Mouse (Mus musculus) G1E (cell line): Measurements from ENCODE around the gene Nfic. TPM values are rescaled to one million over a fixed set of nuclear protein-coding genes. Genes with fewer than 3 reads are reported as not detected.

Experiments used
- ATAC-seq: 2 replicates; pipeline ENCODE4 v1.8.0; 2016; ENCODE audit warnings: mild to moderate bottlenecking; ENCODE audit not compliant: insufficient number of reproducible peaks, poor library complexity, low FRiP score, severe bottlenecking; ENCODE audit errors: extremely low read depth
- DNase-seq: peaks from one replicate; pipeline ENCODE4 v3.0.0; 2012; ENCODE audit warnings: low spot score
- H3K27me3 ChIP-seq: 2 replicates; pipeline ENCODE4 v1.6.1; 2012; ENCODE audit warnings: mild to moderate bottlenecking, low read length, inconsistent platforms; ENCODE audit not compliant: insufficient read depth
- H3K36me3 ChIP-seq: replicated peaks from 2 replicates; pipeline ENCODE3; 2012; ENCODE audit warnings: mild to moderate bottlenecking, inconsistent platforms
- H3K4me1 ChIP-seq: 2 replicates; pipeline ENCODE4 v1.6.1; 2012; ENCODE audit warnings: low read depth, low read length, inconsistent platforms, mixed read lengths; ENCODE audit not compliant: insufficient read depth
- H3K4me3 ChIP-seq: 2 replicates; pipeline ENCODE4 v1.5.1; 2012; ENCODE audit warnings: low read depth, mild to moderate bottlenecking, inconsistent platforms, low read length, moderate library complexity, mixed read lengths
- H3K9me3 ChIP-seq: replicated peaks from 2 replicates; pipeline ENCODE4 v1.6.1; 2012; ENCODE audit warnings: inconsistent platforms
- CTCF ChIP-seq: IDR thresholded peaks from 2 replicates; pipeline ENCODE4 v1.5.1; 2012; ENCODE audit warnings: low read depth, low read length, inconsistent platforms, mixed read lengths
- GATA1 ChIP-seq: IDR thresholded peaks from 2 replicates; pipeline ENCODE4 v1.6.1; 2012; ENCODE audit warnings: borderline replicate concordance, low read length, inconsistent platforms, mixed read lengths
- GATA2 ChIP-seq: IDR thresholded peaks from 2 replicates; pipeline ENCODE4 v1.6.1; 2012; ENCODE audit warnings: low read depth, low read length, inconsistent platforms, borderline replicate concordance
- POLR2AphosphoS5 ChIP-seq: IDR thresholded peaks from 2 replicates; pipeline ENCODE4 v1.6.1; 2012; ENCODE audit warnings: low read depth, low read length, inconsistent platforms; ENCODE audit not compliant: insufficient replicate concordance
- TAL1 ChIP-seq: conservative IDR thresholded peaks from 2 replicates; pipeline ENCODE4 v1.6.1; 2012; ENCODE audit warnings: low read depth, low read length, inconsistent platforms, mixed read lengths
- polyA plus RNA-seq: library from polyadenylated mRNA; stranded (reverse); fragments of >175 nt; gene quantifications from 2 replicates; pipeline ENCODE4 v1.2.3, GENCODE M21; 2012
- total RNA-seq, 2 experiments: library from RNA; stranded (forward) in 1 of 2; stranded (reverse) in 1 of 2; fragments of 200-1000 nt in 1 of 2; fragments of >200 nt in 1 of 2; fragmentation: Nextera tagmentation in 1 of 2; gene quantifications; 2 replicates each; pipeline ENCODE4 v1.2.3; 2014 to 2017

The Nfic gene
- total and polyA plus RNA-seq, 3 experiments = 0.66 to 16.1 (median 9.5) TPM

DNA sequence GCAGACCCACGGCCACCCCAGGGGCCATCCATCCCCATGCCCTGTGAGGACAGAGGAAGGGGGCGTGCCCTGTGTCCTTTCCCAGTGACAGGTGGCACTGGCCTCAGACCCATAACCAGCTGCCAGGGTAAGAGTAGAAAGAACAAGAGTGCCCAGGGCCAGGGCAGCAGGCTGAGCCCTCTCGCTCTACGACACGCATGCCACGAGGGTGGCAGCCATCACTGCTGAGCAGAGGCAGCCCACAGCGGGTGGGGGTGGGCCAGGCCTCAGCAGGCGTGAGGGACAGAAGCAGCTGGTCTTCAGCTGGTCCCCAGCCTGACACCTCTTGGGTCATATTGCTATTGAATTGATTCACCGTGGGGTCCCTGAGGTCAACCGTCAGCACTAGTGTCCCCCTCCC is 31.1 kb upstream of the Nfic start:
- Histone ChIP-seq H3K9me3 (no peaks in the 10 kb centered on the region), H3K36me3 (peaks cover 66% of the 10 kb centered on the region), H3K4me1 (peaks cover 57% of the 10 kb centered on the region), H3K4me3 (no peak overlapping the region), H3K27me3 (peaks cover 9% of the 10 kb centered on the region)
- ATAC-seq = no peak
- DNase-seq = no peak
- no peak for TF ChIP-seq TAL1
- no peak for TF ChIP-seq CTCF
- TF ChIP-seq GATA2 = no peak
- TF ChIP-seq POLR2AphosphoS5 = no peak
- TF ChIP-seq GATA1 = no peak

DNA sequence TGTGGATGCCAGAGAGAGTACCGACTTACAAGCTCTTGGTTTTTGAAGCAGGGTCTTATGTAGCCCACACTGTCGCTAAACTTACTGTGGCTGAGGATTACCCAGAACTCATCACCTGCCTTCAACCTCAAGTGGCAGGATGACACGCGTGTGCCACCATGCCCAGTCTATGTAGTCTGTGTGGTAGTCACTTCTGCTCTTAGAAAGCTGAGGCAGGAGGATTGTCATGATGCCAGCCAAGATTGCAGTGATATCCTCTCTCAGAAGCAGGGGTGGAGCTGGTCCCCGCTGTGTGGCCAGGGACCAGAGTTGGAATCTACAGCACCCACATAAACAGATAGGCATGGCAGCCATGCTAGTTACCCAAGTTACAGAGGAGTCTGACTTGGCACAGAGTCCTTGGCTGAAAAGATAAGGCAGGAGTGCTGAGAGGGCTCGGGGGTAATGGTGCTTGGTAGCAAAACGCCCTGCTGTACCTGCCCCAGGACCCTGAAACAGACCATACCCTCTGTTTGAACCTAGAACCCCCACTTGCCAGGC is 30.1 kb upstream of the Nfic start:
- peaks cover 57% of the 10 kb centered on the region for H3K36me3 ChIP-seq

DNA sequence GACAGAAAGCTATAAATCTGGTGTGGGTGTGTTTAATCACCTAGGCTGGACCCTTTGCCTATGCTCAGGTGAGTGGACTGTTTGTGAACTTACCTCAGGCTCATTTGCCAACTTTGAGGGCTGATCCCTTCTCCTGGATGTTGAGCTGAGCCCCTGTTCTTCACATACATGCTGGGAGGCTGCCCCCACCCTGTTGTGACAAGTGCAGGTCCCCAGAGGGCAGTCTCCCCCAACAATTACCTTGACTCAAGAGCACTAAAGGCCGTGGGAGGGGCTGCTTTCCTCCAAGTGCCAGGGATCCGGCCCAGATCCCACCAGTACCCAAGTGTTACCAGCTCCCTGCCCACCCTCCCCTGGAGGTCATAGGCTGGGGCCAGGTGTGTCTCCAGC is 29.6 kb upstream of the Nfic start:
- Histone ChIP-seq H3K9me3 (no peaks in the 10 kb centered on the region), H3K27me3 (peaks cover 23% of the 10 kb centered on the region), H3K4me1 (peaks cover 49% of the 10 kb centered on the region), H3K4me3 (no peak overlapping the region), H3K36me3 (peaks cover 52% of the 10 kb centered on the region)
- TF ChIP-seq POLR2AphosphoS5 = no peak
- TF ChIP-seq TAL1 = no peak
- no peak; the same call in 1 of the 2 replicates for TF ChIP-seq CTCF
- no peak for TF ChIP-seq GATA1
- TF ChIP-seq GATA2 = no peak
- DNase-seq (peak; percentile 41), ATAC-seq (no peak)

More for the DNA sequence above, 30.1 kb upstream of the Nfic start:
- DNase-seq (no peak), ATAC-seq (no peak)
- TF ChIP-seq TAL1 = no peak
- no peak for TF ChIP-seq GATA2
- no peak overlapping the region for H3K4me3 ChIP-seq
- H3K4me1 ChIP-seq = peaks cover 50% of the 10 kb centered on the region
- H3K9me3 ChIP-seq = no peaks in the 10 kb centered on the region
- peaks cover 18% of the 10 kb centered on the region for H3K27me3 ChIP-seq

DNA sequence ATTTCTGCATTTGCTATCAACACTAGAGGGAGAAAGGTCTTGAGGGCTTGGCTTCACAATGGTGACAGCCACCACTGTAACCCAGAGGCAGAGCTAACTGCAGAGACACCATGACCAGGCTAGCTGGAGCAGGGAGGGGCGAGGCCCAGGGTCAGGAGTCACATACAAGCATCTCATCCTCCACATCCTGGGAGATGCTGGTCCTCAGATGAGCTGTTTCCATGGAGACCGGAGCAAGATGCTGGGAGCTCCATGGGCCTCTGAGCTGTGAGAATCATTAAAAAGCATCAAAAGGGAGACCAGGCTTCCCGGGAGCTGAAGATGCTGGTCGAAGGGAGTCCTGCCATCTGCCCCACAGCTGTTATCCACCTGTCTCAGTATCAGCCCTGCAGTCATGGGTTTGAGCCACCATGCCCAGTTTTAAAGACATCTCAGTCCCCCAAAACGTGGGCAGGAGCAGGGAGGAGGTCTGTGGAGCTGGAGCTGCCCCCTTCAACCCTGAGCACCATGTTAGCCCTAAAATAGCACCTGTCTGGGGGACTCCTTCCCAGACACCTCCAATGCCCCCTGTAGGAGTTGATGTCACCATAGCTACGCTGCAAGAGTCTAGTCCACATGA is 29.1 kb upstream of the Nfic start:
- ATAC-seq (no peak), DNase-seq (no peak)
- Histone ChIP-seq H3K9me3 (no peaks in the 10 kb centered on the region), H3K4me1 (peaks cover 44% of the 10 kb centered on the region), H3K36me3 (peaks cover 47% of the 10 kb centered on the region), H3K27me3 (peaks cover 27% of the 10 kb centered on the region), H3K4me3 (no peak overlapping the region)
- TF ChIP-seq TAL1 (no peak), POLR2AphosphoS5 (no peak), GATA1 (no peak), CTCF (no peak), GATA2 (no peak)

DNA sequence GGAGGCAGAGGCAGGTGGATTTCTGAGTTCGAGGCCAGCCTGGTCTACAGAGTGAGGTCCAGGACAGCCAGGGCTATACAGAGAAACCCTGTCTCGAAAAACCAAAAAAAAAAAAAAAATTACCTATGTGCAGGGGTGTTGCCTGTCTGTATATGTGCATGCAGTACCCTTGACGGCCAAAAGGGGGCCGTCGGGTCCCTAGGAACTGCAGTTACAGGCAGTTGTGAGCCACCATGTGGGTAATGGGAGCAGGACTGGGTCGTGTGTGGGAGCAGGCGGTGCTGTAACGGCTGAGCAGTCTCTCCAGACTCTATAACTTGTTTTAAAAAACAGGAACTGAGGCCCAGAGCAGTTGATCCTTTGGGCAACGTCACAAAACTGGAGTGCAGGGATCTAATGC is 28.5 kb upstream of the Nfic start:
- Histone ChIP-seq H3K9me3 (no peaks in the 10 kb centered on the region), H3K4me3 (no peak overlapping the region), H3K36me3 (peaks cover 41% of the 10 kb centered on the region), H3K4me1 (peaks cover 44% of the 10 kb centered on the region), H3K27me3 (peaks cover 27% of the 10 kb centered on the region)
- TF ChIP-seq GATA1 (no peak), POLR2AphosphoS5 (no peak), CTCF (peak; percentile 48)
- DNase-seq (no peak), ATAC-seq (no peak)

DNA sequence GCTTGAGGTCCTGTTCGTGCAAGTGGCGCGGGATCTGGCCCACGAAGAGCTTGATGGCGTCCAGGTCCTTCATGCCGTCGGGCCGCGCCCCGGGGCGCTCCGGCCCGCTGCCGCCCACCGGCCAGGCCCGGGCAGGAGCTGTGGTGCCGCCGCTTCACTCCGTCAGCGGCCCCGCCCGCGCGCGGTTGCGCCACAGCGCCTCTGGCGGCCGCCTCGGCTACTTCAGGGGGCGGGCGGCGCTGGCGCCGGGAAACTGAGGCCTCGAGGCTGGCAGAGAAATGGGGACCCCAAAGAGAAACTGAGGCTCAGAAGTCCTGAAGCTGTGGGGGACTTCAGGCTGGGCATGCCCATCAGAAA is 27.1 kb upstream of the Nfic start, which contains the start of gene Celf5:
TSS of gene Celf5 (minus strand) at position 177 of the 357 bp plus-strand sequence.
- Histone ChIP-seq H3K27me3 (peaks cover 33% of the 10 kb centered on the region), H3K4me3 (peak within 1 kb of the TSS; percentile 68; the same call in 1 of the 2 replicates), H3K9me3 (no peaks in the 10 kb centered on the region), H3K4me1 (peaks cover 34% of the 10 kb centered on the region), H3K36me3 (peaks cover 26% of the 10 kb centered on the region)
- TF ChIP-seq CTCF = peak; percentile 43
- TF ChIP-seq TAL1 = no peak
- DNase-seq = peak; percentile 72
- ATAC-seq = no peak
